Mouse (Mus musculus): ENCODE results near the gene P4ha2. TPM values are rescaled to one million over a fixed set of nuclear protein-coding genes. Genes with fewer than 3 reads are reported as not detected.
A peak's percentile ranks its signal among the peaks of the same experiment; 100 is the strongest.
"Not testable (repeated sequence)": the region's sequence is repeated elsewhere in the genome, so short reads cannot be mapped to it uniquely, and the experiment has no call there.

The P4ha2 gene
- total RNA-seq, 2 experiments from 2014 or later: not detected

DNA sequence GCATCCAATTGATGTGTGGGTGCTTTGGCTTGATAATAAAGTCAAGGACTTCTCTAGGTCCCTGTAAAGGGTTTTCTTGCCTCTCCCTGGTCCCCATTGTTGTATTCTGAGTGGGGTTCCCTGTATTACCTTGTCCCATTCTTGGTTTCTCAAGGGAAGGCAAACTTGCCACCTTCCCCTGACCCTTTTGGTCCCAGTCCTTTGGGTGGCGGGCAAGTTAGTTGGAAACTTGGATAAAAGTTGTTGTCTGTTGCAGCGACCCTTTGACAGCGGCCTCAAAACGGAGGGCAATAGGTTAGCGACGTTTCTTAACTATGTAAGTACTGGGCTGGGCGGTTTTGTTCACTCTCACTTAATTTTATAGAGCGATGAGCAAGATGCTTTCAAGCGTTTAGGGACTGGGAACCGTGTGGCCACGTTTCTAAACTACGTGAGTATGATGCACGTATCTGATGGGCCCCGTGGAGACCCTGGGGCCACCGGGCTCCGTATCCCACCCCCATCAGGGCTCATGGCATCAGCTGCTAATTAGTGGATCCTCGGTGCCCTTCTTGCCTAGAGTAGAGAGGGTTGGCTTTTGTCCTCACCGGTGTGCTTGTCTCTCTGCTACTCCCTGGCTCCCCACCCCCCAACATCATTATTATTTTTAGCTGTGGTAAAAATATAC, 26.2 kb downstream of the P4ha2 start:
- ATAC-seq (replicated peaks; ENCODE audit: low FRiP score, poor library complexity, severe bottlenecking): no peak

DNA sequence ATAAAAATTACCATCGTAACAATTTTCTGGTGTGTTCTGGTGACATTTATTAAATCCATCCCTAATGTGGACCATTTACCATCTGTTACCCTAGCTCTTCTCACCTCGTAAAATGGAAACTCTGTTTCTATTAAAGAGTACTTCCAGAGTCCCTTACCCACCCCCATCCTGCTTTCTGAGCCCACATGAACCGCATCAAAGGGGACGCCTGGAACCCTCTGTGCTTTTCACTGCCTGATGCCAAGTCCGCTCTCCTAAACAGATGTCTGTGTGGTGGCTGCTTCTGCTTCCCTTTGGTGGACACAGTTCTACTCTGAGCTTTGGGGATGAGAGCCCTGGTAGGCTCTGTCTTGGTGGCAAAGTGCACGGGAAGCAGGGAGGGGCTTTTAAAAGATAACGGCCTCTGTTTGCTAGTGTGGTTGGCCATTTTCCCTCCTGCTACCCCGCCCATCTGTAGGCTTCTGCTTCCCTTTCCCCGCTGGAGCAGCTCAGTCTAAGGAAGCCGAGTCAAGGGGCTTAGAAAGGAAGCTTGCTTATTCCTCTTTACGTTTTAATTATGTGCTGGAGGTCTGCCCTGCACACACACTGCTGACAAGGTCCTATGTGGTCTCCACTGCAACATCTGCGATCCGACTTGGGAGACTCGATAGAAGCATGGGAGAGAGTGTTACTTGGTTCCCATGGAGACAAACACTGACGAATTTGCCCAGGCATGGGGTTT, 26.9 kb downstream of the P4ha2 start:
- ATAC-seq (replicated peaks; ENCODE audit: low FRiP score, poor library complexity, severe bottlenecking): 0 out of 2 replicates have a peak, but pooled peaks have one; percentile 41

- ATAC-seq (replicated peaks; ENCODE audit: low FRiP score, poor library complexity, severe bottlenecking): no peak
Observed at GRCm38 (mm10) chr11:54127397-54127796, 27.5 kb downstream of the P4ha2 start.

GRCm38 (mm10) chr11:54129955-54130354, 30.1 kb downstream of the P4ha2 start:
- ATAC-seq (replicated peaks; ENCODE audit: low FRiP score, poor library complexity, severe bottlenecking): no peak

DNA sequence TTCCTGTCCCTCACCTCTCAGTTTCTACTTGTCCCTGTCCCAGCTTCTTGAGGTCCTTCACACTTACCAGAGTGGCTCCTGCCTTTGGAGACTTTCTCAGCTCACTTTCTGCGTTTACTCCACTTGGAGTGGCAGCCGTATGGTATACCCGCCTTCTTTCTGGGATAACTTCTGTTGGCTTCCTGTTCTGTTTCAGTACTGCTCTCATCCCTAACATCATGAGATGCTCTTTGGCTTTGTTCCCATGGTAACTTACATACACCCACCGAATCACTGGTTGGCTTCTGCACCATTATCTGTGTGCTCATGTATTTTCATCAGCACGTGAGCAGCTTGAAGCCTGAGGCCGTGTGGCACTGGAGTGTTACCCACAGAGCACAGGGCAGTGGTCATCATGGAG, 30.8 kb downstream of the P4ha2 start:
- no peak for ATAC-seq (replicated peaks; ENCODE audit: low FRiP score, poor library complexity, severe bottlenecking)

DNA sequence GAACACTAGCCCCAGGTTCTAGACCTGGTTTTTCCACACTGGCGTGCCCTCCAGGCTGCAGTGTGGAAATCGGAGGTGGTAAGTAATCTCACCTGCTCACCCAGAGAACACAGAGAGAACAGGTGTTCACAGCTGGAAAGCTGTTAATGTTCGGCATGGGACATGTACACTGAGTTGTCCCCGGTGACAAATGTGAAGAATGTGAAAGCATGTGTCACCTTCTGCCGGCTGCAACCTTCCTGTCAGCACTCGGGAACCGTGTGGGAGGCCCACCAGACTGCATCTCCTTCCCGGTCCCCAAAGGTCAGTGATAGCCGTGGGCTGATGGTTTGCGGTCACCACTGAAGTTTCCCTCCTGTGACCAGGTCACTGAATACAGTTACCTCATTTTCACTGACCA, 32.4 kb downstream of the P4ha2 start:
- ATAC-seq (replicated peaks; ENCODE audit: low FRiP score, poor library complexity, severe bottlenecking): no peak

DNA sequence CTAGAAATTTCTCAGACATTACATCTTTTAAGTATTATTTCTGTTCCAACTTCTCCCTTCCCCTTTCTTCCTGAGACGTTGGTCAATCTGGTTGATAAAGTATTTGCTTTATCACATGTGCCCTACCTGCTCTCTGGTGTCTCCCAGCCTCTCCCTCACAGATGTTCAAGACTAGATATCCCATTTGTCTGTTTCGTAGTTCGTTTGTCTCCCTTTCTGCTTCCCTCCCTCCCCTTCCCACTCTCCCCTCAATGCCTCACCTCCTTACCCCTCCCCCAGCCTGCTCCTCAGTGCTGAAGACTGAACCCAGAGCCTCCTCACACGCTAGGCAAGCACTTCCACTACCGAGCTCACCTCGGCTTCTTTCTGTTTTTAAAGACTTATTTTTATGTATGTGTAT, 35.0 kb downstream of the P4ha2 start:
- no peak for ATAC-seq (replicated peaks; ENCODE audit: low FRiP score, poor library complexity, severe bottlenecking)

- ATAC-seq (replicated peaks; ENCODE audit: low FRiP score, poor library complexity, severe bottlenecking): not testable (repeated sequence)
Observed at GRCm38 (mm10) chr11:54140159-54140558, 40.3 kb downstream of the P4ha2 start.

- no peak for ATAC-seq (replicated peaks; ENCODE audit: low FRiP score, poor library complexity, severe bottlenecking)
Observed at GRCm38 (mm10) chr11:54141200-54141971, 41.5 kb downstream of the P4ha2 start.

GRCm38 (mm10) chr11:54144886-54145285, 45.0 kb downstream of the P4ha2 start:
- ATAC-seq (replicated peaks; ENCODE audit: low FRiP score, poor library complexity, severe bottlenecking): no peak

- ATAC-seq (replicated peaks; ENCODE audit: low FRiP score, poor library complexity, severe bottlenecking): no peak
Observed at GRCm38 (mm10) chr11:54145990-54146389, 46.1 kb downstream of the P4ha2 start.

- ATAC-seq (replicated peaks; ENCODE audit: low FRiP score, poor library complexity, severe bottlenecking): no peak
Observed at GRCm38 (mm10) chr11:54149791-54150465, 50.0 kb downstream of the P4ha2 start.

DNA sequence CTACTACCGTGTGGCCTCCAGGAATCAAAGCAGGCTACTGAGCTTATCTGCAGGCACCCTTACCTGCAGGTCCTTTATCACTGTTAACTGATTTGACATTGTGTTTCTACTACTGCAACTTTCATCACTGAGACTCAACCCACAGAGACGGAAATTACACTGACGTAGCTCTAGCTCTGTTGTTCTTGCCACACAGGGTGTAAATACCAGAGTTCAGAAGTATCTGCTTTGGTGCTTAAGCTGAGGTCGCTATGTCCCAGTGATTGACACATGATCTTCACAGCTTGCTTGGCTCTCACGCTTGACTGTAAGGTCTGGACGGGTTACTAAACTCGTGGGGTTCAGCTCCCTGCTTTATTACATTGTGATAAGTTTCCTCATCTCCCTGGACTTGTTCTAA, 51.2 kb downstream of the P4ha2 start:
- no peak for ATAC-seq (replicated peaks; ENCODE audit: low FRiP score, poor library complexity, severe bottlenecking)

GRCm38 (mm10) chr11:54152957-54153356, 53.1 kb downstream of the P4ha2 start:
- ATAC-seq (replicated peaks; ENCODE audit: low FRiP score, poor library complexity, severe bottlenecking): no peak

DNA sequence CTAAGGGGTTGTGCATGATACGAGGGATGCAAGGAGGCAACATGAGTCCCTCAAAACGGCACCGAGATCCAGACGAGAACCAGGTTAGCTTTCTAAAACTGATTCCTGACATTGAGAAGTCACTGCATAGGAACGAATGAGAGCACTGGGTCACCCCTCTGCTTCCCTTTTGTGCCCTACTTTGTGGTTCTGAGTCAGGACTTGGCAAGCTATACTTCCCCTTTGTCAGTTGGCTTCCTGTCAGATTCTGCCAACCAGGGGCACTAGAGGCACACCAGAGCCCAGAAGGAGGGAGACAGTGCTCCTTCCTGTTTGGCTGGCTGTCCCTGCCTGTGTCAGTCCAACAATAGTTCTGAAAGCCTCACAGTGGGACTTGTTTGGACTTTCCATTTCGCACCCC, 56.0 kb downstream of the P4ha2 start:
- no peak for ATAC-seq (replicated peaks; ENCODE audit: low FRiP score, poor library complexity, severe bottlenecking)

DNA sequence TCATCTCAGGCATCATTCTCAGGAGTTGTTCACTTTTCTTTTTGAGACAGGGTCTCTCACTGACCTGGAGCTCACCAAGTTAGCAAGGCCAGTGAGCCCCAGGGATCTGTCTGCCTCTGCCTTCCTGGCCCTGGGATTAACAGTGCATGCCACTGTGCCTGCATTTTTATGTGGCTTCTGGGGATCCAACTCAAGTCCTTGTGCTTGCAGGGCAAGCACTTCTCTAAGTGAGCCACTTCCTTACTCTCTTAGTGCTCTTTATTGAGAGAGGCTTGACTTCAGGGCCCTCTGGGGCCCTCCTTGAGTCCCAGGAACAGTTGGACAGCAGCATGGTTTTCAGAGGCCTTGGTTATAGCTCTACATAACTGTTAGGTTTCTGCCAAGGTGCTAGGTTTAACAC, 56.6 kb downstream of the P4ha2 start:
- ATAC-seq (replicated peaks; ENCODE audit: low FRiP score, poor library complexity, severe bottlenecking): no peak

- no peak for ATAC-seq (replicated peaks; ENCODE audit: low FRiP score, poor library complexity, severe bottlenecking)
Observed at GRCm38 (mm10) chr11:54157586-54157985, 57.7 kb downstream of the P4ha2 start.

GRCm38 (mm10) chr11:54160435-54160834, 60.5 kb downstream of the P4ha2 start:
- ATAC-seq (replicated peaks; ENCODE audit: low FRiP score, poor library complexity, severe bottlenecking): no peak

GRCm38 (mm10) chr11:54160920-54161319, 61.0 kb downstream of the P4ha2 start:
- ATAC-seq (replicated peaks; ENCODE audit: low FRiP score, poor library complexity, severe bottlenecking): no peak

GRCm38 (mm10) chr11:54161514-54161913, 61.6 kb downstream of the P4ha2 start:
- ATAC-seq (replicated peaks; ENCODE audit: low FRiP score, poor library complexity, severe bottlenecking): no peak
